Mouse (Mus musculus) heart, postnatal 25 days (tissue): ENCODE measurements around the gene Mblac1. TPM values are rescaled to one million over a fixed set of nuclear protein-coding genes. Genes with fewer than 3 reads are reported as not detected.
"Not testable (repeated sequence)": the region's sequence is repeated elsewhere in the genome, so short reads cannot be mapped to it uniquely, and the experiment has no call there.

Experiments
- DNase-seq: peaks from one replicate; pipeline ENCODE4 v3.0.0; 2022; ENCODE audit warnings: low spot score
- intact Hi-C: fragments of 180-260 bp; cut with DNase I; formaldehyde crosslinking; loops from one replicate; pipeline ENCODE4 v1.15.1; 2025
- microRNA-seq: library from miRNA; unstranded; fragments of <30 nt; microRNA quantifications from one replicate; pipeline ENCODE4 v1.2.0, GENCODE M21; 2022
- total RNA-seq, 2 experiments: library from RNA; stranded (reverse); gene quantifications; 2 replicates each; pipeline ENCODE4 v1.2.3; 2021

Gene Mblac1
- total RNA-seq, 2 experiments from 2014 or later, result 2.6 to 2.8 TPM

GRCm38 (mm10) chr5:138202086-138202485 lies 8.0 kb downstream of the Mblac1 start:
- intact Hi-C loops, result no loop called here
- DNase-seq, result no peak

- intact Hi-C loops, result no loop called here
- DNase-seq, result no peak
Observed at GRCm38 (mm10) chr5:138207253-138207652, 13.1 kb downstream of the Mblac1 start.

DNA sequence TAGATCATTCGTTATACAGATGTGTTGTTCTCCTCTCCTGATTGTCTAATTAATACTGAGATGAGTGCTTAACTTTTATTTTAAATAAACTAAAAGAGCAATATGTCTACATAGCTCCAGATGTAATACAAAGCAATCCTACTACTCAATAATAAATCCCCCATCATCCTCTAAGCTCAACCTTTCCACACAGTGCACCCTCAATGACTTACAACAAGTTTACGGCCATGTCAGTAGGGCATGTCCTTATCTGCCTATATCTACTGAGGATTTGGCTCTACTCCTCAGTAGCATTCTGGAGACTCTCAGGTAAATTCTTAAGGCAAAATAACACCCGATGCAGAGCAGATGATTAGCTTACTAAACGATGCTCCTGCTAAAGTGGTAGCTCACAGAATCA lies 13.8 kb downstream of the Mblac1 start:
- no peak for DNase-seq
- intact Hi-C loops, result no loop called here

DNA sequence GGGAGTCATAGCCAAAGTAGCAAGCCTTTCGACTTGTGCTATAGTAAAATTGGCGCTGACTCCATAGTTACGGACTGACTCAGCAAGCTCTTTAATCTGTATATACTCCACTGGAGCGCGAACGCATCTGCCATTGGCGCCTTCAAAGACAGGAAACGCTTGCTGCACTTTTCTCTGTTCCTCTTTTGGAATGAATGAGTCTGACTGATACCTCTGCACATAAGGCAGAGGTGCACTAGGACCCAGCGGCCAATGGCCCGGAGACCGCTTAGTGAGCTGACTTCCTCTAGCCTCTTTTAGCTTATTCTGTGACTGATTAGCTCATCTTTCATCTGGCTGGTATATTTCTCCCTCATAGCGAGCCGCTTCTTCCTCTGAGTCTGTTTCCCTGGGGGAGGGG lies 22.5 kb downstream of the Mblac1 start:
- DNase-seq, result not testable (repeated sequence)
- intact Hi-C loops, result loop anchor here (10.0 kb wide), 1 partner anchor 238 kb away; no protein-coding TSS in a partner anchor

DNA sequence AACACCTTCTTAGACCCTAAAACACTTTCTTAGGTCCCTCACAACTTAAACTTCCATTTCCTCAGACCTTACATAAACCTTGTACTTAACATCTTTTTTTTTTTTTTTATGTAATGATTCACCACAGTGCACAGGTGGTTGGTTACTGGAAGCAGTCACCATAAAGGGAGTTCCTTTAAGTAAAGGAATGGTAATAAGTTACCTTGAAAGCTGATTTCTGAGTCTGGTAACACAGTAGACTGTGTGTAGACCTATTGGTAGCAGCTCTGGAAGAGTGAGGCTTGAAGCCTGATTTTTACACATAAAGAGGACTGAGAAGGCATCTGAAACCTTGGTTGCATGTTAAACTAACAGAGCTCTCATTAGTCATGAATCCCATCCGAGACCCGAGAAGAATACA lies 25.8 kb downstream of the Mblac1 start:
- no peak for DNase-seq
- intact Hi-C loops, result loop anchor here (10.0 kb wide), 1 partner anchor 235 kb away; no protein-coding TSS in a partner anchor

- intact Hi-C loops, result no loop called here
- peak; percentile 20 for DNase-seq
Observed at GRCm38 (mm10) chr5:138222111-138222510, 28.0 kb downstream of the Mblac1 start.

- no peak for DNase-seq
- intact Hi-C loops, result no loop called here
Observed at GRCm38 (mm10) chr5:138223287-138223686, 29.2 kb downstream of the Mblac1 start.

DNA sequence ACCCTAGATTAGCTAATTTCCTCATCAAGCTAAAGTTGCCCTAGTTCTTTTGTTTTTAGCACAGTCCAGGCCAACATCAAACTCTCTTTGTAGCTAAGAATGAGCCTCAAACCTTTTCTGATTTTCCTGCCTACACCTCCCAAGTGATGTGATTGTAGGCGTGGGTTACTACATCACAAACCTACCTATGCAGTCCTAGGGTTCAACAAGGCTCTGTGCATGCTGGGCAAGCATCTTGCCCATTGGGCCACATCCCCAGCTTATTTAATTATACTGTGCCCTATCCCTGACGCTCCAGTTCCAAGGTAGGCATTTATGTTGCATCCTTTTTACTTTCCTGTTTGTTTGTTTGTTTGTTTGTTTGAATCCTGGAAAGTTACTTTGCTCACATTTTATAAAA lies 31.6 kb downstream of the Mblac1 start, which contains the start of gene Nxpe5:
TSS of gene Nxpe5 (plus strand) at position 199 of the 400 bp plus-strand sequence.
- no peak for DNase-seq
- intact Hi-C loops, result no loop called here

DNA sequence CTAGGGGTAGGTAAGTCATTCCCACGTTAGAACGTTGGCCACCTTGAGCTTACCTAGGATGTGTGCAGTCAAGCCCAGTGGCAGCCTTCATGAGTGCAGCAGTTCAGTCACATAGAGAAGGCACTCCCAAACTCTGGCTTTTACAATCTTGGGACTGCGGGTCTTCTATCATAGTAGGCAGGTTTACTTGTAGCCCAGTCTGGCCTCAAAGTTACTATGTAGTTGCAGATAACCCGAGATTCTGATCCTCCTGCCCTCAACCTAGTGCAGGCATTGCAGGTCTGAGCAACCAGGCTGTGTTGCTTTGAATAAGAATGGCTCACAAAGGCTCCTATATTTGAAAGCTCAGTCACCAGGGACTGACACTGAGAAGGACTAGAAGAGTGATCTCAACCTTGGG lies 32.4 kb downstream of the Mblac1 start:
- intact Hi-C loops, result no loop called here
- DNase-seq, result no peak

DNA sequence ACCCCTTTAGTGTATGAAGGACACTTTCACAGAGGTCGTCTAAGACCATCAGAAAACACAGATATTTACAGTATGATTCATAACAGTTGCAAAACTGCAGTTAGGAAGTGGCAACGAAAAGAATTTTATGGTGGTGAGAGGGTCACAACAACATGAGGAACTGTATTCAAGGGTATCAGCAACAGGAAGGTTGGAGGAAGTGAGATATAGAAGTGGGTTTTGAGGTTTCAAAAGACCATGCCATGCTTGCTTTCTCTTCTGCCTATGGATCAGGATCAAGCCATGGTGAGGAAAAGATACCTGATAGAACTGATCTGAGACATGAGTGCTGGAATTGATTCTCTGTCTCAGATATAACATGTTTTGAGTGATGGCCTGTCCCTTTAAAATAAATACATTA lies 33.3 kb downstream of the Mblac1 start:
- DNase-seq, result no peak
- intact Hi-C loops, result no loop called here

DNA sequence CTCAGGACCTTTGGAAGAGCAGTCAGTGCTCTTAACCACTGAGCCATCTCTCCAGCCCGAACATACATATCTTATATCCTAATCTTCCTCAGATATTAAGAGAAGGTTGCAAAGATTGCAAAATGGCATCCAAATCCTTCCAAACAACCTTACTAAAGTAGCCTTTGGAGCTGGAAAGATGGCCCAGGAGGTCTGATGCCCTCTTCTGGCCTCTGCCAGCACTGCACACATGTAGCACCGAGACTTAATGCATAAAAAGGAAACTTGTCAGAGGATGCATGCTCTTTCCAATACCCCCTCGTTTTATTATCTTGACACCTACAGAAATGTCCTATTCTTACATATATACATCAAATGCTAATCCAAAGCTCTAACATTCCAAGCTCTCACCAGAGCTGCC lies 33.9 kb downstream of the Mblac1 start:
- intact Hi-C loops, result no loop called here
- no peak for DNase-seq

DNA sequence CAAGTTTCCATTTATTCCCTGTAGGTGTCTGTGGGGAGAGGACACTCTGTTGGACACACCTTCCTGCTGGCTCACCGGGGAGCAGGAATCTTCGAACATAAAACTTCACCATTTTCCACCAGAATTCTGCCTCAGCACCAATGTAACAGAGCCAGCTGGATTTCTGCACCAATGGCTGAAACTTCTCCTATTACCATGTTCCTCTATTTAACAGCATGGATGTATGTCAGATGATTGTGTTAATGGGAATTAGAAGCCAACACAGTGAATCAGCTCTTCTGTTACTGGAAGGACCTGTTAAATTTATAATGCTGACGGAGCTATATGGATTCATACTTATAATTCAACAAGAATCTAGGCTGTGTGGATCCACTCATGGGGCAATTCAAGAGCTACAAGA lies 35.4 kb downstream of the Mblac1 start:
- no peak for DNase-seq
- intact Hi-C loops, result no loop called here

- intact Hi-C loops, result no loop called here
- no peak for DNase-seq
Observed at GRCm38 (mm10) chr5:138233778-138234177, 39.7 kb downstream of the Mblac1 start.

GRCm38 (mm10) chr5:138234224-138234623 lies 40.1 kb downstream of the Mblac1 start:
- DNase-seq, result no peak
- intact Hi-C loops, result no loop called here

DNA sequence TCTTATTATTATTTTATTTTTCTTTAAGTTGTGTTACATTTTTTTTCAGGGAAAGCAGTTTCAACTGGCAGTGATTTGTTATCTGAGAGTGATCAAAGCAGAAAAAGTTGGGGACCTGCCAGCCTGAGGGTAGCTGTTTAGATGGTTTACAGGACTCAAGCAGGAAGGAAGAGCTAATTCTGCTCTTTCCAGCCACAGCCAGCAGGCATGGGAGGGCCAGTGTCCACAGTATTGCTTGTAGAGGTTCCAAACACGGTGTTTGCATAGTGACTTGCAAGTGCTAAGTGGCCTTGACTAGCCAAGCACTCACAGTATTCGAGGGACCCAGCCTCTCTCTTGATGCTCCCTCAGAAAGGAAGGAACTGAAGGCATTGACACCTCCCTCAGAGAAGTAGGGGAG lies 47.4 kb downstream of the Mblac1 start:
- intact Hi-C loops, result no loop called here

More for the DNA sequence above, 47.4 kb downstream of the Mblac1 start:
- DNase-seq, result no peak

Small RNA genes lying within 50 kb of the gene (microRNA-seq; reads per million reads assigned to microRNA genes)
- gene Mir106b (1,796 reads per million, percentile 83 among the genes with 10 or more reads in this experiment), gene Mir25 (737 reads per million, percentile 77 among the genes with 10 or more reads in this experiment), gene Mir93 (8,923 reads per million, percentile 95 among the genes with 10 or more reads in this experiment)

Other genes with a start within 250 kb of the Mblac1 start
- gene Gjc3, start 231.2 kb upstream of the Mblac1 start, total RNA-seq, result under 1 TPM; 0.26 to 0.42 TPM
- gene Azgp1, start 212.8 kb upstream of the Mblac1 start, total RNA-seq, result not detected
- not detected for gene Smok3a, start 173.1 kb upstream of the Mblac1 start, total RNA-seq
- gene Smok3b, start 172.9 kb upstream of the Mblac1 start, total RNA-seq, result not detected
- not detected for gene Smok3c, start 141.1 kb upstream of the Mblac1 start, total RNA-seq
- 10 to 100 TPM; 14.3 to 16.2 TPM for gene Zkscan1, start 109.2 kb upstream of the Mblac1 start, total RNA-seq
- gene Zscan21, start 77.4 kb upstream of the Mblac1 start, total RNA-seq, result 10 to 100 TPM; 10.5 to 13.2 TPM
- gene Zfp113, start 38.6 kb upstream of the Mblac1 start, total RNA-seq, result 10 to 100 TPM in 1 of 2 experiments, 1 to 10 TPM in 1; 9.6 to 11.0 TPM
- gene Cops6, start 33.2 kb upstream of the Mblac1 start, total RNA-seq, result 100 to 1,000 TPM; 124 to 126 TPM
- 1 to 10 TPM; 8.9 to 9.3 TPM for gene Ap4m1, start 22.3 kb upstream of the Mblac1 start, total RNA-seq
- 10 to 100 TPM; 11.2 to 11.9 TPM for gene Mcm7, start 21.9 kb upstream of the Mblac1 start, total RNA-seq
- 10 to 100 TPM; 29.9 to 32.9 TPM for gene Taf6, start 6.9 kb upstream of the Mblac1 start, total RNA-seq
- gene Cnpy4, start 6.8 kb upstream of the Mblac1 start, total RNA-seq, result 1 to 10 TPM; 5.9 to 7.1 TPM
- 1 to 10 TPM in 1 of 2 experiments, under 1 TPM in 1; 0.96 to 1.2 TPM for gene Nxpe5, start 31.6 kb downstream of the Mblac1 start, total RNA-seq
- gene Lamtor4, start 61.2 kb downstream of the Mblac1 start, total RNA-seq, result 10 to 100 TPM; 55.3 to 61.0 TPM
- 1 to 10 TPM; 3.1 to 3.8 TPM for gene BC037034, start 69.7 kb downstream of the Mblac1 start, total RNA-seq
- gene Gal3st4, start 78.5 kb downstream of the Mblac1 start, total RNA-seq, result under 1 TPM; 0.14 to 0.26 TPM
- not detected for gene Gm43720, start 85.6 kb downstream of the Mblac1 start, total RNA-seq
- under 1 TPM; 0.08 to 0.18 TPM for gene Gpc2, start 85.7 kb downstream of the Mblac1 start, total RNA-seq
- not detected for gene Stag3, start 85.9 kb downstream of the Mblac1 start, total RNA-seq
- gene Pvrig, start 147.6 kb downstream of the Mblac1 start, total RNA-seq, result not detected
- gene Zfp157, start 247.2 kb downstream of the Mblac1 start, total RNA-seq, result 1 to 10 TPM; 5.4 to 7.2 TPM